Mouse (Mus musculus) gastrocnemius, adult 18-20 months (tissue): ENCODE measurements around the gene Tfeb. TPM values are rescaled to one million over a fixed set of nuclear protein-coding genes. Genes with fewer than 3 reads are reported as not detected.
A peak's percentile ranks its signal among the peaks of the same experiment; 100 is the strongest.

Source experiments
- DNase-seq: peaks from one replicate; pipeline ENCODE4 v3.0.0; 2021; ENCODE audit warnings: low spot score
- total RNA-seq, 2 experiments: library from RNA; stranded (reverse); gene quantifications; 2 replicates each; pipeline ENCODE4 v1.2.3; 2021

Tfeb gene
- total RNA-seq, 2 experiments from 2014 or later = 93.6 to 108 TPM

GRCm38 (mm10) chr17:47783445-47784223, 46.8 kb downstream of the Tfeb start:
- DNase-seq = no peak

- DNase-seq = peak; percentile 40
These were observed 47.6 kb downstream of the Tfeb start for GRCm38 (mm10) chr17:47784411-47784810.

- DNase-seq = no peak
These were observed 50.8 kb downstream of the Tfeb start for GRCm38 (mm10) chr17:47787632-47788031.

GRCm38 (mm10) chr17:47788306-47788705, 51.5 kb downstream of the Tfeb start:
- no peak for DNase-seq

GRCm38 (mm10) chr17:47788996-47789395, 52.2 kb downstream of the Tfeb start:
- no peak for DNase-seq

GRCm38 (mm10) chr17:47792098-47792863, 55.5 kb downstream of the Tfeb start:
- DNase-seq = peak; percentile 64

- peak; percentile 89 for DNase-seq
These were observed 56.5 kb downstream of the Tfeb start for GRCm38 (mm10) chr17:47793377-47793776.

- peak; percentile 56 for DNase-seq
These were observed 58.6 kb downstream of the Tfeb start for GRCm38 (mm10) chr17:47795446-47795845.

- no peak for DNase-seq
These were observed 59.5 kb downstream of the Tfeb start for GRCm38 (mm10) chr17:47796156-47796816.

- no peak for DNase-seq
These were observed 60.1 kb downstream of the Tfeb start for GRCm38 (mm10) chr17:47796968-47797367.

- no peak for DNase-seq
These were observed 60.6 kb downstream of the Tfeb start for GRCm38 (mm10) chr17:47797383-47797782.

GRCm38 (mm10) chr17:47802806-47803205, 66.0 kb downstream of the Tfeb start:
- no peak for DNase-seq

GRCm38 (mm10) chr17:47803662-47804061, 66.8 kb downstream of the Tfeb start:
- DNase-seq = no peak

- DNase-seq = no peak
These were observed 68.4 kb downstream of the Tfeb start for GRCm38 (mm10) chr17:47805047-47805835.

GRCm38 (mm10) chr17:47806230-47806629, 69.4 kb downstream of the Tfeb start:
- DNase-seq = no peak

GRCm38 (mm10) chr17:47811265-47811800, 74.5 kb downstream of the Tfeb start:
- DNase-seq = no peak

- DNase-seq = no peak
These were observed 75.4 kb downstream of the Tfeb start for GRCm38 (mm10) chr17:47812200-47812599.

- DNase-seq = no peak
These were observed 76.8 kb downstream of the Tfeb start for GRCm38 (mm10) chr17:47813616-47814015.

GRCm38 (mm10) chr17:47814496-47814895, 77.7 kb downstream of the Tfeb start:
- no peak for DNase-seq

GRCm38 (mm10) chr17:47815446-47815845, 78.6 kb downstream of the Tfeb start:
- no peak for DNase-seq
